ENCODE assay signal across 8 mouse cellular contexts in genomic region chr1:34438381-34439051, GRCm38 (mm10). TPM values are rescaled to one million over a fixed set of nuclear protein-coding genes. Genes with fewer than 3 reads are reported as not detected.
DNase-seq lines count a peak whose midpoint lies in the region; ATAC-seq lines count a peak whose summit lies in the region.

No protein-coding gene starts in this region.

- no peaks in the 10 kb centered on the region for H3K27me3 ChIP-seq in kidney, embryonic 16.5 days (ENCODE audit: insufficient read depth, low read length)
- no peaks in the 10 kb centered on the region for H3K27me3 ChIP-seq in hindbrain, embryonic 13.5 days
- H3K27me3 ChIP-seq in midbrain, embryonic 15.5 days (replicated peaks), result no peaks in the 10 kb centered on the region

- WGBS in kidney, embryonic 16.5 days, result 43% methylated on average over 15 of the region's 20 CpGs
- WGBS in hindbrain, embryonic 13.5 days, result 43% methylated on average over 15 of the region's 20 CpGs
- WGBS in midbrain, embryonic 15.5 days, result 41% methylated on average over 17 of the region's 20 CpGs

- no peak overlapping the region for H3K27ac ChIP-seq in kidney, embryonic 16.5 days (ENCODE audit: low read length)
- H3K27ac ChIP-seq in hindbrain, embryonic 13.5 days, result no peak overlapping the region
- no peak overlapping the region for H3K27ac ChIP-seq in midbrain, embryonic 15.5 days

- no peaks in the 10 kb centered on the region for H3K9me3 ChIP-seq in kidney, embryonic 16.5 days (ENCODE audit: low read length)
- H3K9me3 ChIP-seq in hindbrain, embryonic 13.5 days, result no peaks in the 10 kb centered on the region
- H3K9me3 ChIP-seq in midbrain, embryonic 15.5 days, result no peaks in the 10 kb centered on the region

- H3K9ac ChIP-seq in kidney, embryonic 16.5 days (replicated peaks; ENCODE audit: low read length), result peak overlapping the region; percentile 71
- peak overlapping the region; percentile 68 for H3K9ac ChIP-seq in hindbrain, embryonic 13.5 days
- peak overlapping the region; percentile 52 for H3K9ac ChIP-seq in midbrain, embryonic 15.5 days

- peak overlapping the region; percentile 89 for H3K4me3 ChIP-seq in kidney, embryonic 16.5 days (ENCODE audit: low read length)
- H3K4me3 ChIP-seq in hindbrain, embryonic 13.5 days, result peak overlapping the region; percentile 67
- peak overlapping the region; percentile 76 for H3K4me3 ChIP-seq in midbrain, embryonic 15.5 days

- no peak for ATAC-seq in kidney, embryonic 16.5 days (ENCODE audit: low FRiP score, low TSS enrichment)
- no peak for ATAC-seq in hindbrain, embryonic 13.5 days (ENCODE audit: low FRiP score)
- no peak for ATAC-seq in midbrain, embryonic 15.5 days (replicated peaks)

- no peak for DNase-seq in kidney, postnatal 36 days
- DNase-seq in R1 (ENCODE audit: low read depth, low spot score), result peak; percentile 51
- DNase-seq in thymus, postnatal 4 days, result no peak
- no peak for DNase-seq in adrenal gland, adult 2 months
- no peak for DNase-seq in thymus, adult 18-20 months

- peaks cover 20% of the 10 kb centered on the region for H3K4me1 ChIP-seq in kidney, embryonic 16.5 days (ENCODE audit: insufficient read depth, low read length)
- peaks cover 29% of the 10 kb centered on the region for H3K4me1 ChIP-seq in hindbrain, embryonic 13.5 days (replicated peaks)
- peaks cover 33% of the 10 kb centered on the region for H3K4me1 ChIP-seq in midbrain, embryonic 15.5 days

- peaks cover 27% of the 10 kb centered on the region for H3K36me3 ChIP-seq in kidney, embryonic 16.5 days (ENCODE audit: insufficient read depth, low read length)
- peaks cover 20% of the 10 kb centered on the region for H3K36me3 ChIP-seq in hindbrain, embryonic 13.5 days
- H3K36me3 ChIP-seq in midbrain, embryonic 15.5 days (replicated peaks), result peaks cover 10% of the 10 kb centered on the region

- peak overlapping the region; percentile 81 for H3K4me2 ChIP-seq in kidney, embryonic 16.5 days (replicated peaks; ENCODE audit: low read depth, low read length)
- peak overlapping the region; percentile 71 for H3K4me2 ChIP-seq in hindbrain, embryonic 13.5 days
- H3K4me2 ChIP-seq in midbrain, embryonic 15.5 days, result peak overlapping the region; percentile 75

RNA-seq across cellular contexts. Expression of gene Ccdc115, which starts 1.0 kb away (rescaled TPM):
- polyA plus RNA-seq in kidney, embryonic 16.5 days (2015; fragmentation: Nextera tagmentation; extraction: Ambion mirVana), result 56.6 and 59.2 TPM in 2 replicates
- polyA plus RNA-seq in hindbrain, embryonic 13.5 days (2015; fragmentation: Nextera tagmentation; extraction: Ambion mirVana), result 68.9 and 69.4 TPM in 2 replicates
- polyA plus RNA-seq in midbrain, embryonic 15.5 days (2015; fragmentation: Nextera tagmentation; extraction: Ambion mirVana), result 70.6 and 71.2 TPM in 2 replicates
- total RNA-seq in adrenal gland, adult 2 months (2021), result 10 to 100 TPM; 13.5 to 16.6 TPM
- 14.0 and 16.6 TPM in 2 replicates for polyA plus RNA-seq in adrenal gland, adult 2 months (2012; rRNA removed)

RNA-seq across cellular contexts. Expression of gene Imp4, which starts 1.1 kb away (rescaled TPM):
- 99.9 and 105 TPM in 2 replicates for polyA plus RNA-seq in kidney, embryonic 16.5 days (2015; fragmentation: Nextera tagmentation; extraction: Ambion mirVana)
- polyA plus RNA-seq in hindbrain, embryonic 13.5 days (2015; fragmentation: Nextera tagmentation; extraction: Ambion mirVana), result 59.8 and 61.5 TPM in 2 replicates
- polyA plus RNA-seq in midbrain, embryonic 15.5 days (2015; fragmentation: Nextera tagmentation; extraction: Ambion mirVana), result 54.3 and 54.7 TPM in 2 replicates
- total RNA-seq in adrenal gland, adult 2 months (2021), result 10 to 100 TPM; 60.7 to 76.7 TPM
- 36.1 and 38.1 TPM in 2 replicates for polyA plus RNA-seq in adrenal gland, adult 2 months (2012; rRNA removed)

RNA-seq across cellular contexts. Expression of gene Ptpn18, which starts 21.0 kb away (rescaled TPM):
- 20.3 and 21.5 TPM in 2 replicates for polyA plus RNA-seq in kidney, embryonic 16.5 days (2015; fragmentation: Nextera tagmentation; extraction: Ambion mirVana)
- polyA plus RNA-seq in hindbrain, embryonic 13.5 days (2015; fragmentation: Nextera tagmentation; extraction: Ambion mirVana), result 7.4 and 8.2 TPM in 2 replicates
- 4.8 and 7.1 TPM in 2 replicates for polyA plus RNA-seq in midbrain, embryonic 15.5 days (2015; fragmentation: Nextera tagmentation; extraction: Ambion mirVana)
- 1 to 10 TPM; 2.8 to 3.3 TPM for total RNA-seq in adrenal gland, adult 2 months (2021)
- 71.5 and 109 TPM in 2 replicates for polyA plus RNA-seq in adrenal gland, adult 2 months (2012; rRNA removed)

RNA-seq across cellular contexts. Expression of gene Prss39, which starts 59.7 kb away (rescaled TPM):
- not detected in 2 replicates for polyA plus RNA-seq in kidney, embryonic 16.5 days (2015; fragmentation: Nextera tagmentation; extraction: Ambion mirVana)
- polyA plus RNA-seq in hindbrain, embryonic 13.5 days (2015; fragmentation: Nextera tagmentation; extraction: Ambion mirVana), result not detected in 2 replicates
- not detected in 2 replicates for polyA plus RNA-seq in midbrain, embryonic 15.5 days (2015; fragmentation: Nextera tagmentation; extraction: Ambion mirVana)
- not detected for total RNA-seq in adrenal gland, adult 2 months (2021)
- polyA plus RNA-seq in adrenal gland, adult 2 months (2012; rRNA removed), result not detected in 2 replicates
